Mouse (Mus musculus) layer of hippocampus, postnatal 10 days (tissue): ENCODE measurements around the gene Kidins220. TPM values are rescaled to one million over a fixed set of nuclear protein-coding genes. Genes with fewer than 3 reads are reported as not detected.

Experiments used
- DNase-seq, 2 experiments: peaks; one replicate each; pipeline ENCODE4 v3.0.0; 2021; ENCODE audit warnings: low spot score in 2 of 2
- total RNA-seq, 2 experiments: library from RNA; stranded (reverse); gene quantifications; 2 replicates each; pipeline ENCODE4 v1.2.3; 2021

Gene Kidins220
- total RNA-seq, 2 experiments from 2014 or later: 334 to 351 TPM

DNA sequence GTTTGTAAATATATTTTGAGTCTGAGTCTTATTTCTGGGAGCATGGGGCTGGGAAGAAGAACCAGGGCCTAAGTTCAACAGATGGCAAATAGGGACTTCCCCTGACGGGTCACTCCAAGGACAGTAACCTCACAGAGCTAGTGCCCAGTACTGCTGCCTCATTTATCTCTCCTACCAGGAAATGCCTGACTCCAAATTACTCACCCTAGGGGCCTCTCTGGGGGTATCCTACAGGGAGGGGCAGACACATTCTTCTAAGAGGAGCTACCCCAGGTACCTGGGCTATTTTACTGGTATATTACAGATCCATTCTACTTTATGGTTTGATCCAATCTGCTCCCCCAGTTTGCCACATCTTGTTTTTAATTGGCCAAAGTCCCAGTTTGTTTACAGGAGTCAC lies 114.7 kb downstream of the Kidins220 start:
- DNase-seq: no peak

DNA sequence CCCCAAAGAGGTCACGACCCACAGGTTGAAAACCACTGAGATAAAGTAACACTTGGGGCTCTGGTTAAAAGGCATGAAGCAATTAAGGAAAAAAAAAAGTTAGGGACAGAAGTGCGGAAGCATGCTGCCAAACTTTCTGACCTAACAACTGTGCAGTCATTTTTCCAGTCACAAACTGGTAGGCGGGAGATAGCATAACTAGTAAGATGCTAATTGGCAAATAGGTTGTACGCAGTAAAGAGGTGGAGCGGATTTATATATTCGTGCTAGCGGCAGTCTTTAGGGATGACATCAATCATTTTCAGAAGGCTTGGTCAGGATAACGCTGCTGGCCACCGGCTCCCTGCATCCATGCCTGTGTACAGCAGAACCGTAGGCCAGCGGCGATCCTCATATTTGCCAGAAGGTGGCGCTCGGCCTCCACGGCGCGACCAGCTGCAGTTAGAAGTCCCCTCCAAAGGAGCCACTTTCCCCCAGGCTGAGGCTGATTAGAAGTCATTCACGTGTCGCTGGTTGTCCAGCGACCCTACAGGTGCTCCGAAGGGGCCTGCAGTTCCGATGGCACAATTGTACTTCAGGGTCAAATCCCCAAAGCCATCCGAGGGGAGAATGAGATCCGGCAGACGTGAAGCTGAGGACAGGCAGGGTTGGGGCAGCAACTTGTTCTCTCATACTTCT lies 117.4 kb downstream of the Kidins220 start:
- DNase-seq: peak; percentile 93 to 95

DNA sequence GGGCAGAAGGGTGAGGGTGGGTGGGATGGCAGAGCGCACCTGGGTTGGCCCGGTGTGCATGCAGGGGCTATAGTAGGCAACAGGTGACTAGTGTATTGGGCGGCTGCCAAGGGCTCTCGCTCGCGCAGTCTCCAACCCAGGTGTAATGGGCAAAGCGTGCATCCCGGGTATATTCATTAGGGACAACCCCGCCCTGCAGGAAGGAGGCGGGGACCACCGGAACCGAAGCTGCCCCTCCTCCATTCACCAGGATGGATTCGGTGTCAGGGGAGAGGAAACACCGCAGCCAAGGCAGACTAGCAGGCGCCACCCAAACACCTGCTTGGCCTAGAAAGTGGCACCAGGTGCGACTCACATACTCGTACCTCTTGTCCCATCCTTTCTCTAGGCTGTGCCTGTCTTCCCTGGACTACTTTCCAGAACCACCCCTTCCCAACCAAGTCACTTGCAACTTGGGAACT lies 118.1 kb downstream of the Kidins220 start:
- DNase-seq: peak; percentile 52 to 62

DNA sequence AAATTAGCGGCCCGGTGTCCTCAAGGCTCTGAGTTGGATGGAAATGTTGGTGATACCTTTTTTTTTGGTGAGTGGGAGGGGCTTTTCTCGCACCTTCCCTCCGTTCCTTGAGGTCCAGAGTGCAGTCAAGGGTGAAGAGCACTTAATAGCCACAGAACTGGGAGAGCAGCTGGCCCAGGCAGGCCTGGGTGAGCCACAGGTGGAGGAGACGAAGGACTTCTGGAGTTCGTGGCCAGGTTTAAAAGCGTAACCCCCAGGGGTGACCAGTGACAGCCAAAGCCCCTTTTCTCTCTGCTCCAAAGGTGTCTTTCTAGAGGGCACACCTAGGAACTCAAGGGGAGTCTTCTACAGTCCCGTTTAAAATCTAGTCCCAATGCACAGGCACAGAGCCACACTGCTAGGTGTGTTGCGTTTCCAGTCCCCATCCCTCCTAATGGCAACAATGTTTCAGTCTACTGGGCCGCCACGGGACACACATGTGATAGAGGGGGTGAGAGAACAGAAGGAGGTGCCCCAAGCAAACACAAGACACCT lies 118.6 kb downstream of the Kidins220 start:
- DNase-seq: peak; percentile 15 to 38

DNA sequence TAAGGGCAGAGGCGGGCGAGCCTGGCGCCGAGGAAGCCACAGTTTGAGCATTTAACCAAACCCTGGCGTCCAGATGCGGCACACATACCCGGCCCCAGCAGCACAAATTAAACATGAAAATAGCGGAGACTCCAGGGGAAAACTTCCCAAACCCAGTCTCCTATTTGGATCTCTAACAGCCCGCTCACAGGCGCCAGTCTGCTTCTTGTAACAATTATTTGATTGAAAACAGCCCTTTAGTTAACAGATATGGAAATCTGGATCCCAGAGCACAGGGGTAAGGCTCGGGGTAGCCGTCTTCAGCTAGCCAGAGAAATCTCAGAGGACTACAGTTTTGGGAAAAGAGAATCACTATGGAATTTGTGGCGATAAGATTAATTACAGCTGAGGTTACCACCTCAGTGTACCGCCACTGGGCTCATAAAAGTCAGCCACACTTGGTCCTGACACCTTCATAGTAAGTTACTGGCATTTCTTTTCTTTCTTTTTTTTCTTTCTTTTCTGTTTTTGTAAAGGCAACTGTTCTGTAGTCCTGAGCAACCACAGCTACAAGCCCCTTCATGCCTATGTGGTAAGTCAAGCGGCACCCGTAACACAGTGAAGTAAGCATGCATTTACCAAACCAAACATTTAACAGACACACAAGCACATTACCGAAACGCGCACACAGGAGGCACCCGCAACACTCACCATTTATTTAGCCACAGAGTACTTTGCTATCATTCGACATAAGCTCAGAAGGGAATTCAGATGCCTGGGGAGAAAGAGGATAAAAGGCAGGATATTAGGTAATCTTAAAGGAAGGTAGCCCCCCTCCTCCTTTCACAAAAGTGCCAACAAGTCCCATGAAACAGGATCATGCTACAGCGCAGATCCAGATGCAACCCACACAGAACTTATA lies 120.1 kb downstream of the Kidins220 start:
- peak; percentile 23 to 40 for DNase-seq

DNA sequence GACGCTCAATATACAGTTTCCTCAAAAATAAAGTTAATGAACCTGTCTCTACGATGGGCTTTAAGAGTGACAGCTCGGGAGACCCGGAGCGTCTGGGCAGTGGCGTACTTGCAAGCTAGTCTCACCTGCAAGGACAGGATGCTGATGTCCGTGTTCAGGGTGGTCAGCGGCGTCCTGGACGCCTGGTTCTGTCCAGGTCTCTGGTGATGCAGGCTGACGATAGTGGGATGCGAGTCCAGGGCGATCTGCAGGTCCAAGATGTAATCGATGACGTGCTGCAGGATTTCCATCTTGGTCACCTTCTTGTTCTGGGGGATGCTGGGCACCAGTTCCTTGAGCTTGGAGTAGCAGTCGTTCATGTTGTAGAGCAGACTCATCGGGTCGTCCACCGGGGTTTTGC lies 120.8 kb downstream of the Kidins220 start:
- DNase-seq: no peak

DNA sequence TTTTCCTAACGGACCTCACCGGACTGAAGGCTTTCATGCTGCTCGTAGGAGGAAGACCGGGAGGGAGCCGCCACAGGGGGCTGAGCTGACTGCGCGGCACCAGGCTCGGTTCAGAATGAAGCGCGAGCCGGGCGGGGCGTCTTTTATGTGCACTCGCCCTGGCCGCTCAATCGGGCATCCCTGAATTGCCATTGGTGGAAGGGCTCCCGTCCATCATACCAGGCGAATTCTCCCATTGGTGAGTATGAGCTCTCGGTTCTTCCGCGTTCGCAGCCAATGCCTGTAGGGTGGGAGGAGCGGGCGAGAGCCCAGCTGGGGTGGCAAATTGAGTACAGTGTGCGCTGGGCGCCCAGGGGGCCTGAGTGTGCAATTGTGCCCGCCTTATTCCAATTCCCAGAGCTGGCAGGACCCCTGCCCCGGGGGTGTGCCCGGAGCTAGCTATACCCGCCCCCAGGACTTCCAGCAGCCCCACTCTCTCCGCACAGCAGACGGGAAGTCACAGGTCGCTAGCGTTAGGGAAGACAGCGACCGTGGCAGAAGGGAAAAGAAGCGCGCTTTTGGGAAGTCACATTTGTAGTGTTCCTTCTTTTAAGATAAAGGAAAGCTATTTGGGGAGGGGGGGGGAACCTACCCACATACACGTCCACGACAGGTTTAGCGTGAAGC lies 121.4 kb downstream of the Kidins220 start:
- DNase-seq: peak; percentile 97 to 98

DNA sequence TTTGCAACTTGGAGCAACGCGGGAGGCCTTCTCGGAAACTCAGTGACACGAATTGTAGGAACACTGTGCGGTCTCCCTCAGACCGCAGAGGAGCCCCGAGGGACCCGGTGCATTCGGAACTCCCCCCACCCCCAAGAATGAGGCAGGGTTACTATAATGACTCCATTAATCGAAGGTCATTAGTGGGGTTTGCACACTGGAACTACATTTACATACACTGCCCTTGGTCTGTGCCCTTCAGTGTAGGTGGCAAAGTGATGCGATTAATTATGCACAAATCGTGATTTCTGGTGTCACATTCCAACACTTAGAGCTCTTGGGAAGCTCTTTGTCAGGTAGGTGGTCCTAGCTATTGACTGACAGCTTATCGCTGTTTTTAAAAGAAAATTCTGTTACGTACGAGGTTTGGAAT lies 121.9 kb downstream of the Kidins220 start:
- no peak for DNase-seq

DNA sequence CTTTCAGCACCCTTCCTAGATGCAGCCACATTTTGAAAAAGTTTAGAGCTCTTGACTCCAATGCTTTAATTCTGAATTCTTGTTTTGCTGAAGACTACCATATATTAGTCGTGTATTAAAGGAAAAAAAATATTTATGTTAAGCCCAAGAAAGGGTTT lies 122.2 kb downstream of the Kidins220 start, which contains the start of gene Id2:
Gene Id2, minus strand, starts transcription at position 89 of the 158 bp plus-strand sequence.
- no peak for DNase-seq

DNA sequence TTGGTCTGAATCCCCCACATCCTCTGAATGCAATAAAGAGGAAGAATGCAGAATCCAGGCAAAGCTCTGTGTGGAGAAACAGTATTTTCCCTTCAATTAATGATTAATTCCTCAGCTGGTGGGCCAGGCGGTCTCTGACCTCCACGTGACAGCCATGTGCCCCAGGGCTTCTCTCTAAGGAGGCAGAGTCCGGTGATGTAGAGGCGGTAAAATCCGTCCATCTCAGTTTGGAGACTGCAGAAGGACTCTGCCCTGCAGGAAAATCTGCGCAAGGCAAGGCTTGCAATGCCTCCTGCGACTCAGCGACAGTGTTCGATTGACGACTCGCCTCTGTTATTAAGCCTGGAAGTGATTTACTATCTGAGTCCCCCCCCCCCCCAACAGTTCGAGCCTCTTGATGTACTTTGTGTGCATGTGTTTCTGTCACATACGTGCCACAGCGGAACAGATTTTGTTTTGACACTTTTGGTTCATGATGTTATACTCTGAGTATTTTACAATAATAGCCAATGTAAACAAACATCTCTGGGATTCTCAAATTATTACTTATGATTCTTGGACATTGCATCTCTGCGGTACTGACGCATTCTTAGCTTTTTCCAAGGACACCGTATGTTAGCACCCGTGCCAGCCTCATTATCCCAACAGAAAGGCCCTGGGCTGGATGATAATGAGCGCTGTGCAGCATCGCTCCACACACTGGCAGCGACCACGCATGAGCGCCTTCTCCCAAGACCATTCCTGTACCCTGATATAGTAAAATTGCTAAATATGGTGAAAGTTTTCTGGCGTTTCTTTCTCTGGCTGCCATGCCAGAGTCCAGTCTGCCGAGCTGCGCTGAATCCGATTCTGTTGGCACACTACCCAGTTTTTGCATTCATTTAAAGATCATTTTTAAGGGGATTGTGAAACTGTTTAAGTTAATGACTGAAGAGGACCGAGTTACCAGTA lies 122.8 kb downstream of the Kidins220 start:
- peak; percentile 36 to 48 for DNase-seq

DNA sequence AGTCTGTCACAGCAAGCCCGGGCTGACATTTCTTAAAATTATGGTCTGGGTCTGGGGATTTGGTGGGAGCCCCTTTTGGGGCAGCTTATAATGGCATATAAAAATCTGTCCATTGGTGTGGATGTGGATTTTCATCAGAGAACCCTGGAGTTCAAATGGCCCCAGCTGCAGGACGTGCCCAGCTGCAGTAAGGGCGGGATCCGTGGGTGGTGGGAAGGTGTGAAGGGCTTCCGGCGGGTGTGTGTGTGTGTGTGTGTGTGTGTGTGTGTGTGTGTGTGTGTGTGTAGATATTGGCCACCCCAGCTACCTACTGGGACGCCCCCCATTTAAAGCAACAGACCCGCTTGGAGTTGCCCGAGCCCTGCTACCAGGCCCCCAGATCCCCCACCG lies 123.4 kb downstream of the Kidins220 start:
- DNase-seq: peak in 1 of 2 experiments; percentile 13

DNA sequence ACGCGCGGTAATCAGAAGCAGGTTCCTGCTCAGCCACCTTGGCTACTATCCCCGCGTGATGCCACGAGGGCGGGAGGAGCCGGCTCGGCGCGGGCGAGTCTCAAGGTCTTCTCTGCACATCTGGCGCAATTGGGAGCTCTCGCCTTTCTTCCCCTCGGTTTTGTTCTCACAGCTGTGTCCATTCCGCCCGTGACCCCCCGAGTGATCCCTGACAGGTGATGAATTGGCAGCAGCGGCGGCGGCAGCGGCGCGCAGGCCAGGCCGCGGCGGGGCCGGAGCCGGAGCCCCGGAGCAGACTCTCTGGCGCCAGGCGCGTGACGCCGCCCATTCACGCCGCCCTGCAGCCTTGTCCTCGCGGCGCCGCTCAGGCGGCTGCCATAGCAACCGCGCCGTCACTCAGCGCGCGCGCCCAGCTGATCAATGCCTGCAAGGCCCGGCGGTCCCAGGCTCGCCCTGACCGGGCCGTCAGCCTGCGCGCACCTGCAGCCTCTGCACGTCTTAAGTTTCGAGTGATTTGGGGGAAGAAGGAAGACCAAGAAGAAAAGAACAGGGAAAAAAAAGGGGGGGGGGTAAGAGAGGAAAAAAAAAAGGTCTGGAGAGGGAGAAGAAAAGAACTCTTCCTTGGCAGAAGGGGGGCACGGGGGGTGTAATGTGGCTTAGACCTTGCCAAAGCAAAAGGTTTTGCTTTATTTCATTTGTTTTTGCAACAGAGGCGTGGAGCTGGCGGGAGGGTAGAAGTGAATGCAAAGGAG lies 124.0 kb downstream of the Kidins220 start:
- peak; percentile 85 to 92 for DNase-seq

DNA sequence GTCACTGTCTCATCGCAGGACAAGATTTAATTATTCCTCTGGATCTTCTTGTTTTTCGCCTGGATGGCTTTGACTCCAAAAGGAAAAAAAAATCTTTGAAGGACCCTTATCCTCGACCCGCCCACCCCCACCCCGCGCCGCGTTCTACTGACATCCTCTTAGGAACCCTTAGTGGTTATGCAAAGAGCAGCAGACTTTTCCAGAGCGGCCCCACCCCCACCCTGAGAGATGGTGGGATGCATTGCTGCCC lies 124.5 kb downstream of the Kidins220 start:
- DNase-seq: peak; percentile 43 to 58

DNA sequence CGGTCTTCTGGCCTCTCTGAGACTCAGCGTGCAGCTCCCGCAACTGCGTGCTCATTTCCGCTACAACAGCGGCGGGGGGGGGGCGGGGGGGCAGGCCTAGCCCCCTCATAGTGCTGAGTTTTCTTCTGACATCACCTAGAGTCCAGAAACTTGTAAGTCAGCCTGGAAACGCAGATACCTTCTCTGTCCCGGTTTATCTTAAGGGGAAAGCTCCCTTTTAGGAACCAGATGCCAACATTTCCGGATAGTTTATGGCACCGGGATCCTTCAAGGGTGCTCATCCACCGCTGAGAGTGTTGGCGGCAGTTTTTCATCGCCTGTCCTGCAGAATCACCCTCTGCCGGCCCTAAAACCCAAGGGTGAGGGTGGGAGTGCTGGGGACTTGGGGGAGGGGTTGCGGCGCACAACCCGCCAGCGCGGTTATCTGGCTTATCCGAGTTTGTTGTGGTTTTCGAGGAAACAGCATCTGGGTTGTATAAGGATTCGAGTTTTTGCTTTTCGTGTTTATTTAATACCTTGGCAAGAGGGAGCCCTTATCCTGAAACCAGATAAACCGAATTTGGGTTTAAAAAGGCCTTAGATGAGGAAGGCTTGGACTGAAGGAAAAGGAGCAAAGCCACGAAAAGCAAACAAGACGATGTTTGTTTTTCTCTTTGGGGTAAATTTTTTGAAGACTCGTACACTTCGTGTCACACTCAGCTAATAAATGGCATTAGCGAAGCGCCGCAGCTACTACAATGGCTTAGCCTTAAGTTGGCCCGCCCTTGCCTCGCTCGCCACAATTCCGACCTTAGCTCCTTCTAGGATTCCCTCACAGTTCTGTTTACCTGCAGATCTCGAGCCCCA lies 125.1 kb downstream of the Kidins220 start:
- peak; percentile 41 to 49 for DNase-seq

DNA sequence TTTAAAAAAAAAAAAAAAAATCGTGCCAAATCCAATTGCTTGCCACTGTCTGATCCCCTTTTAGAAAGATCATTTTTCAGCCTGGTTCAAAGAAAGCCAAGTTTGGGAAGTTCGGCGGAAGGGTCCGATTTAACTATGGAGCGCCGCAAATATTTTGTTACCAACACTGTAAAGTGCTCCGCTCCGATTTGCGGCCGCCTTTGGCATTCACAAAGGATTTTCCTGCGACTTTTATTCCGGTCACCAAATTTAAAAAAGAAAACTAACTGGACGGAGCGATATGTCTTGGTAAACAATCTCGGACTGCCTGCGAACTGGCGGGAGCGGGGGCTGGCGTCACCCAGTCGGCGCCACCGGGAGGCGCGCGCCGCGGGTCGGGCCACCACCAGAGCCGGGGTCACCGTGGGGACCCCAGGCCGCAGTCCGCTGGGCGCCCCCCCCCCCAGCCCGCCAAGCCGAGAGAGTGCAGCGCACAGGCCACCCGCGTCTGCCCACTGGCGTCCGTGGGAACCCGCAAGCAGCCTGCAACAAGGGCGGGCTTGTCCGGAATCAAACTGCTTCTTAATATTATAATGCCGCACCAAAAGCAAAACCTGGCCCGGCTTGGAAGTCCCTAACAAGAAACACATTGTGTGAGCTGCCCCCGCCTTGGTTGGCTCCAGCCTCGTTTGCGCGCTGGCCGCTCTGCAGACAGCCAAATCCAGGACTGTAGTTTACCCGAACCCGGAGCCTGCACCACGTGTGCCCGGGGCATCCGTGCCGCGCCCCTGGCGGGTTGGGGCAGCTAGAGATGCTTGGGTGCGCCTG lies 125.9 kb downstream of the Kidins220 start:
- DNase-seq: peak; percentile 64 to 73

DNA sequence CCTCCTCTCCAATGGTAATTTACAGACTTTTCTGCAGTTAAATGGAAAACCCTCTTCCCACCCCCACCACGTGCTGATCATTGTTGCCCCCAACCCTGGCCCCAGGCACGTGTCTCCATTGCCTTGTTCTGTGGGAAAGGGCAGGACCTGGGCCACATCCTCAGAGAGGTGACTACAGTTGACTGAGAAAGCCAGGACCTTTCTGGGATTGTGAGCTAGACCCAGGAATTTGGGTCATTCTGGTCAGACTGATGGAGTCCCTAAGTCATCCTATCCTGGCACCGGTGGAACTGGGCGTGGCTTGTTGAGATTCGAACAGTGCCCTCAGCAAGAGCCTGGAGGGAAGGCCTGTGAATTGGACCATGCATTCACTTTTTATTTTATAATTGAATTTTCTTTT lies 126.7 kb downstream of the Kidins220 start:
- DNase-seq: no peak

DNA sequence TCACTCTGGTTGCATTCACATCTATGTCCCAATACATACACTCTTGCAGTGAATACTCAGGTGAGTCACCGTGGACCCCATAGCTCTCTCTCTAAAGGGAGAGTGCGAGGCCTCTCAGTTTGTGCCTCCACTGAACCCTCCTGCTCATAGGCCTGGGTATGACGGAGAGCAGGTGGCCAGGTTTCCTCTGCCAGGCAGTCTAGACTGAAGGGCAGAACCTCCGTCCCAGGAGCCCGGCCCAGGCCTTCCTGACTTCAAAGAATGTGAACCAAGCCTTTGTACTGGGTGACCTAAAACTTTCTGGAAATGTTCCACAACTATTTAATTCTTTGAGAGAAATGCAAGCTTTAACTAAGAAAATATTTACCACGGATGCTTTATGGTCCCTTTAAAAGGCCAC lies 129.2 kb downstream of the Kidins220 start:
- no peak for DNase-seq

DNA sequence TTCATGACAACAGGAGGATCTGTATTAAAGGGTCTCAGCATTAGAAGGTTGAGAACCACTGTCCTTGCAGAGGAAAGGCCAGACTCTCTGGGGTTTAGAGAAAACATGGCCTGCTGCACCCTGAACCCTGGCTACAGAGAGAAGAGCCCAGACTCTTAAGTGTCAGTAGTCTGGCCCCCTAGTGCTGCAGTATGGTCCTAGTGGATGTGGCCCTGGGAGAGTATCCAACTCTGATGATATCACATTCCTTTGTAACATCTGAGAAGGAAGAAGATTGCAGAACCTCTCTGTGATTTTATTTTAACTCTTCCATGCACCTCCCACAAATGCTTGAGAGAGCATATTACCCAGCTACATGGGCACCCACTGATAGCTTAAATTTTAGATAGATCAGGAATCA lies 129.8 kb downstream of the Kidins220 start:
- no peak for DNase-seq

DNA sequence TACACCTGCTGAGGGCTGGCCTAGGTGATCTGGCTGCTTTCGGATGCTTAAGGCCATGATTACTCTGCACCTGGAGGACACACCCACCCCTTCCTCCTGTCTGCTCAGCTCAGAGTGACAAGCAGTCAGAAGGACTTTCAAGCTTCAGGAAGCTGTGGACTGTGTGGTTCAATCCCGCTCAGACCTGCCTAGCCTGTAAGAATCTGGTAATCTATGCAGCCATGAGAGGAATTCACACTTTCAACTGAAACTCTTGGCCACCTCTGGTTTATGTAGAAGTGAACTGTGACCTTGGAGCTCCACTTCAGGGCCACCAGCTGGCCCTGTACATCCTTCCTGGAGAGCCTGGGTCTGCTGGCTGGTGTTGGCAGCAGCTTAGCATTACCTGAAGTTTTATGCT lies 134.1 kb downstream of the Kidins220 start:
- DNase-seq: no peak
